Mouse (Mus musculus) brain, embryonic 14.5 days (tissue): ENCODE results near the gene Aplp2.

Source experiments
- CTCF ChIP-seq: fragments of 200-500 bp; IDR thresholded peaks from 2 replicates; pipeline ENCODE4 v1.5.1; 2012; ENCODE audit warnings: inconsistent platforms, mild to moderate bottlenecking, moderate library complexity, borderline replicate concordance; ENCODE audit not compliant: insufficient read depth, insufficient read length; ENCODE audit errors: extremely low read depth
- POLR2A ChIP-seq: fragments of 200-500 bp; IDR thresholded peaks from 2 replicates; pipeline ENCODE4 v1.6.1; 2012; ENCODE audit warnings: mild to moderate bottlenecking, inconsistent platforms, borderline replicate concordance; ENCODE audit not compliant: poor library complexity, insufficient read depth, insufficient read length, severe bottlenecking; ENCODE audit errors: extremely low read depth

DNA sequence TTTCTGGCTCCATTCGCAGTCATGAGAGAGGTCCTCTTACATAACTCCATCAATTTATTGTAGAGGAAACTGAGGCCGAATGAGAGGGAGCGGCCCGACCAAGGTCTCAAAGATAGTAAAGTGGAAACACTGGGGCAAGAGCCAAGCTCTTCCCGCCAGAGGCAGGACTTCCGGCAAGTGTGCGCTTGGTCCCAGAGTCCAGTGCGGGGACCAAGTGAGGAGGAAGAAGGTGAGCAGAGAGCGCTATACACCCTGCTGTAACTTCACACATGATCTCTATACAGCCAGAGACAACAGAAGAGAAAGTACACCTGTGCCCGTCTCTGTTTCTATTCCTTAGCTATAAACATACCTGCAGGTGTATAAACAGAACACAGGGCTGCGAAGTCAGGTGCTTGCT, 94.5 kb downstream of the Aplp2 start:
- TF ChIP-seq POLR2A (no peak), CTCF (no peak)
